Mouse (Mus musculus) intestine, postnatal 0 days (tissue): ENCODE data around the gene Polr2e. TPM values are rescaled to one million over a fixed set of nuclear protein-coding genes. Genes with fewer than 3 reads are reported as not detected.

Experiments
- ATAC-seq: fragments of 200-750 bp; cut with Nextera tagmentation; 2 replicates; pipeline ENCODE4 v1.8.0; 2017; ENCODE audit warnings: mild to moderate bottlenecking, moderate TSS enrichment, moderate library complexity
- H3K27ac ChIP-seq: fragments of 300-500 bp; sonication (generic); 2 replicates; pipeline ENCODE4 v1.5.1; 2014; ENCODE audit warnings: mild to moderate bottlenecking, low read depth, low read length, moderate library complexity
- H3K27me3 ChIP-seq: fragments of 300-500 bp; sonication (generic); replicated peaks from 2 replicates; pipeline ENCODE4 v1.6.1; 2014; ENCODE audit warnings: low read length, mixed read lengths; ENCODE audit not compliant: control insufficient read depth, insufficient read depth
- H3K36me3 ChIP-seq: fragments of 300-500 bp; sonication (generic); 2 replicates; pipeline ENCODE4 v1.6.1; 2014; ENCODE audit warnings: mild to moderate bottlenecking, moderate library complexity; ENCODE audit not compliant: control insufficient read depth, insufficient read depth
- H3K4me1 ChIP-seq: fragments of 300-500 bp; sonication (generic); replicated peaks from 2 replicates; pipeline ENCODE4 v1.6.1; 2014; ENCODE audit warnings: antibody characterized with exemption, low read length, mixed read lengths; ENCODE audit not compliant: control insufficient read depth, insufficient read depth
- H3K4me2 ChIP-seq: fragments of 300-500 bp; sonication (generic); replicated peaks from 2 replicates; pipeline ENCODE4 v1.6.1; 2014; ENCODE audit warnings: low read depth, mild to moderate bottlenecking, moderate library complexity
- H3K4me3 ChIP-seq: fragments of 300-500 bp; sonication (generic); 2 replicates; pipeline ENCODE4 v1.5.1; 2014; ENCODE audit warnings: low read depth, low read length
- H3K9ac ChIP-seq: fragments of 300-500 bp; sonication (generic); 2 replicates; pipeline ENCODE4 v1.6.1; 2014; ENCODE audit warnings: mild to moderate bottlenecking, low read depth, low read length
- H3K9me3 ChIP-seq: fragments of 300-500 bp; sonication (generic); 2 replicates; pipeline ENCODE4 v1.6.1; 2016; ENCODE audit warnings: mixed run types; ENCODE audit not compliant: control insufficient read depth
- CTCF ChIP-seq: sonication (generic); IDR thresholded peaks from 2 replicates; pipeline ENCODE4 v1.5.1; 2016; ENCODE audit warnings: low read depth, mild to moderate bottlenecking, control low read depth, antibody characterized with exemption, moderate library complexity
- WGBS: fragments of 180-500 bp; shearing (Covaris S2); extraction: QIAGEN DNeasy Blood & Tissue Kit; methylation state at CpG from one replicate; pipeline ENCODE4 v1.1.7; 2014; 5-methylcytosine and 5-hydroxymethylcytosine counted together
- polyA plus RNA-seq: library from polyadenylated mRNA; unstranded; fragments of >200 nt; fragmentation: Nextera tagmentation; extraction: Ambion mirVana; gene quantifications from 2 replicates; pipeline ENCODE4 v1.2.1, GENCODE M21; 2015

The Polr2e gene
- polyA plus RNA-seq, 1 experiment from 2014 or later = 98.5 TPM

DNA sequence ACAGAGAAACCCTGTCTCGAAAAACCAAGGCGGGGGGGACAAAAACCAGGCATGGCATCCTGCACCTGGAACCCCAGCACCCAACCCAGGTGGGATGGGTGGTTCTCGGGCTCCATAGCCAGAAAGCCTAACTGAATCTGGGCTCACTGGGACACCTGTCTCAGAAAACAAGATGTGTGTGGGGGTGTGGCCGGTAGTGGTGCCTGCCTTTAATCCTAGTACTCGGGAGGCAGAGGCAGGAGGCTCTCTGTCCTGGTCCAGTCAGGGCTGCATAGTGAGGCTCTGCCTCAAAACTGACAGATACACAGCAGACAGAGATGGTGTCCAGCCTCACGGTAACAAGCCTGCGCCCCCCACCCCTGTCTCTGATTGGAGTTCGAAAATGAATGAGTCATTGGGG, 16.8 kb downstream of the Polr2e start:
- H3K27ac ChIP-seq = no peak overlapping the region
- H3K4me3 ChIP-seq = no peak overlapping the region
- 0 out of 2 replicates have a peak, but pooled peaks cover 3% of the 10 kb centered on the region for H3K27me3 ChIP-seq
- 0 out of 2 replicates have a peak, but pooled peaks cover 3% of the 10 kb centered on the region for H3K4me1 ChIP-seq
- H3K9me3 ChIP-seq = no peaks in the 10 kb centered on the region
- no peak overlapping the region for H3K9ac ChIP-seq
- no peak for TF ChIP-seq CTCF
- H3K36me3 ChIP-seq = no peaks in the 10 kb centered on the region
- H3K4me2 ChIP-seq = no peak overlapping the region
- ATAC-seq = no peak
- WGBS = 94% methylated on average over 8 of the region's 8 CpGs

DNA sequence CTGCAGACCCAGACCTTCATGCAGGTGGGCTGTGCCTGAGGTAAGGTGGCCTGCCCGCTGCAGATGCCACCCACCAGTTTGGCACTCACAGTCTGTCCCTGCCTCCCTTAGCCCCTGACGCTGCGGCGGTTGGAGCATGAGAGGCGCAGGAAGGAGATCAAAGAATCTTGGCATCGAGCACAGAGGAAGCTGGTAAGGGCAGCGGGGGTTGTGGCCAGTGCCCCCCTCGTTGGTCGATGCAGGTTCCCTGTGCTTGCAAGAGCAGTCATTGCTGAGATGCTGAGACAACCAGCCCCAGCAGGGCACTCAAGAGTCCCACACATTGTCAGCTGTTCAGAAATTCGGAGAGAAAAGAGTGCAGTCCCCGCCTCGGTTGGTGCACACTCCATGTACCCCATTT, 17.4 kb downstream of the Polr2e start:
- no peak overlapping the region for H3K4me3 ChIP-seq
- 85% methylated on average over 12 of the region's 12 CpGs for WGBS
- H3K9me3 ChIP-seq = no peaks in the 10 kb centered on the region
- 0 out of 2 replicates have a peak, but pooled peaks cover 3% of the 10 kb centered on the region for H3K27me3 ChIP-seq
- no peaks in the 10 kb centered on the region for H3K36me3 ChIP-seq
- no peak overlapping the region for H3K27ac ChIP-seq
- H3K4me2 ChIP-seq = no peak overlapping the region
- no peak for ATAC-seq
- H3K9ac ChIP-seq = no peak overlapping the region
- no peak for TF ChIP-seq CTCF
- no peaks in the 10 kb centered on the region for H3K4me1 ChIP-seq

DNA sequence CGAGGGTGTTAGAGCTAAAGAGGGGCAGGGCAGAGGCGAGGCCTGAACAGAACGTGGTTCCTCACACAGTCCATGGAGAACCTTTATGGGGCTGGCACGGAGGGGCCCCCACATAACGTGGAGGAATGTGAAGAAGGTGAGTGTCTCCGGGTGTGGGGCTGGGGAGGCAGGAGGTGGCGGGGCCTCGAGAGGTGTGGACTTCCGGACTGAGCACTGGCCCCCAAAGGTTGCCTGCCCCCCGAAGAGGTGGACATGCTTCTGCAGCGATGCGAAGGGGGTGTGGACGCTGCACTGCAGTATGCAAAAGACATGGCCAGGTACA, 18.3 kb downstream of the Polr2e start:
- 0 out of 2 replicates have a peak, but pooled peaks cover 3% of the 10 kb centered on the region for H3K27me3 ChIP-seq
- no peak for ATAC-seq
- no peaks in the 10 kb centered on the region for H3K36me3 ChIP-seq
- no peak overlapping the region for H3K4me2 ChIP-seq
- 77% methylated on average over 13 of the region's 13 CpGs for WGBS
- H3K4me3 ChIP-seq = no peak overlapping the region
- no peak overlapping the region for H3K27ac ChIP-seq
- no peak for TF ChIP-seq CTCF
- no peaks in the 10 kb centered on the region for H3K9me3 ChIP-seq
- no peak overlapping the region for H3K9ac ChIP-seq
- no peaks in the 10 kb centered on the region for H3K4me1 ChIP-seq

DNA sequence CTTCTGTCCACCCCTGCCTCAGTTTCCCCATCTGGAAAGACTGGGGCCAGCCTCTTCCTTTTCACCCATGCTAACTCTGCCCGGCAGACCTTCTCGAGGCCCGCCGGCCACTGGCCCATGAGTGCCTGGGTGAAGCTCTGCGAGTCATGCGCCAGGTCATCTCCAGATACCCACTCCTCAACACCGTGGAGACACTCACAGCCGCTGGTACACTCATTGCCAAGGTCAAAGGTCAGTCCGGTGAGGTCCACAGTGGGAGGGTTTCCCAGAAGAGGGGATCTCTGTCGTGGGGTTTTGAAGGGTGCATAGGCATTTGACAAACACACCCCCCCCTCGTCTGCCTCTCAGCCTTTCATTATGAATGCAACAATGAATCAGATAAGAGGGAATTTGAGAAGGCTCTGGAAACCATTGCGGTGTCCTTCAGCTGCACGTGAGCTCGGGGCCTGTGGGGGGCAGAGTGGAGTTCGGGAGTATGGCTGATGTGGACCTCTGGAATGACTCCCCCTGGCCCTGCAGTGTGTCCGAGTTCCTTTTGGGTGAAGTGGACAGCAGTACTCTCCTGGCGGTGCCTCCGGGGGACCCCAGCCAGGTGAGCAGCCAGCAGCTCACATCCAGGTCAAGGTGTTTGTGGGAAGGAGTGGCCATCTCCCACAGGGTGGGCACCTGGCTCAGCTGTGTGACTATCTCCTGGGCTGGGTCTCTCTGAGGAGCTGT, 18.8 kb downstream of the Polr2e start:
- H3K36me3 ChIP-seq = no peaks in the 10 kb centered on the region
- ATAC-seq = no peak
- no peak overlapping the region for H3K4me3 ChIP-seq
- no peaks in the 10 kb centered on the region for H3K9me3 ChIP-seq
- WGBS = 79% methylated on average over 18 of the region's 18 CpGs
- no peak overlapping the region for H3K9ac ChIP-seq
- H3K27ac ChIP-seq = no peak overlapping the region
- H3K27me3 ChIP-seq = 0 out of 2 replicates have a peak, but pooled peaks cover 3% of the 10 kb centered on the region
- peak; percentile 22; the same call in 1 of the 2 replicates for TF ChIP-seq CTCF
- H3K4me1 ChIP-seq = no peaks in the 10 kb centered on the region
- H3K4me2 ChIP-seq = no peak overlapping the region

DNA sequence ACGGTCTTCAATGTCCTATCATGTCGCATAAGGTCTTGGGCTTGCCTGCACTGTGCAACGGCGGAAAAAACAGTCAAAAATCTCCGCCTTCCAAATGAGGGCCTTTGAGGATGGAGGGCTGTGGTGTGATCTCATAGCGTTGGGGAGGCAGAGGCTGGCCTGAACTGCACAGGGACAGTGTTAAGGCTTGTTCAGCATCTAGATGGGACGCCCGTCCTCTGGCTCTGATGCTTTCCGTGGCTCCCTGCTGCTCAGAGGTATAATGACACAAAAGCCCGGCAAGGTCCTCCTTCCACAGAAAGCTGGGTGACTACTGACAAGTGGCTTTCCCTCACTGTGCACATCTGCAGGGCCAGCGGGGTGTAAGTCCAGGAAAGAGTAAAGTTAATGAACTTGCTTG, 19.4 kb downstream of the Polr2e start:
- Histone ChIP-seq H3K27me3 (0 out of 2 replicates have a peak, but pooled peaks cover 3% of the 10 kb centered on the region), H3K36me3 (no peaks in the 10 kb centered on the region), H3K27ac (no peak overlapping the region), H3K4me2 (no peak overlapping the region), H3K9me3 (no peaks in the 10 kb centered on the region), H3K4me3 (no peak overlapping the region), H3K4me1 (no peaks in the 10 kb centered on the region), H3K9ac (no peak overlapping the region)
- no peak for ATAC-seq
- 61% methylated on average over 11 of the region's 11 CpGs for WGBS
- TF ChIP-seq CTCF = no peak

DNA sequence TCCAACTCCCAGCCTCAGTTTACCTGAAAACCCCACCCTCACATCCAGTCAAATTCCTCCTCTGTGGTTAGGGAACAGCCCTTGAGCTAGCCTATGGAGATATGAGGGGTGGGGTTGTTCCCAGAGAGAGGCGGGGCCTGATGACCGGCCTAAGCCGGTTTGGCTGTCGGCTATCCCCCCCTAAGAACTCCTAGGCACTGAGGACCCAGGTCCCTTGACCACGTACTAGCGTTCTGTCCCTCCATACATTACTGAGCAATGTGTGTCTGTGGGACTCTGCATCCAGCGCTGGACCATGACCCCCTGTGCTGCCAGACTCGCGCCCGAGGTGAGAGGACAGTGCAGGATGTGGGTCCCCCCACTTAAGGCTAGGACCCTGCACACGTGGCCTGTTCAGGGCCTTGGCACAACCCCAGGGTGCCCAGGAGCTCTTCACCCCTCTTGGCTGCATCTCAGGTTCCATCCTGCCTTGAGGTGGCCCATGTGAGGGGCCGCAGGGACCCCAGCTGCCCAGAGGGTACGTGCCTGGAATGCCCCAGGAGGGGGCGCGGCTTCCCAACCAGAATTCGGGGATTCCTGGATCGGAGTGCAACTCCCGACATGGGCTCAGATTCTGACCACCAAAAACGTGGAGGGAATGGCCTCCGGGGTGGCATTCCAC, 20.0 kb downstream of the Polr2e start:
- TF ChIP-seq CTCF = peak; percentile 26; the same call in 1 of the 2 replicates
- H3K27me3 ChIP-seq = 0 out of 2 replicates have a peak, but pooled peaks cover 3% of the 10 kb centered on the region
- no peak overlapping the region for H3K27ac ChIP-seq

More for the DNA sequence above, 20.0 kb downstream of the Polr2e start:
- ATAC-seq = no peak
- Histone ChIP-seq H3K4me1 (no peaks in the 10 kb centered on the region), H3K9me3 (no peaks in the 10 kb centered on the region), H3K9ac (peak overlapping the region; percentile 4; the same call in 1 of the 2 replicates), H3K4me3 (no peak overlapping the region), H3K4me2 (peak overlapping the region; percentile 37), H3K36me3 (no peaks in the 10 kb centered on the region)
- 26% methylated on average over 20 of the region's 20 CpGs for WGBS
